In genomic region chr9:119403236-119403641, GRCm38 (mm10) we compare ENCODE assay signal across 9 mouse cellular contexts. TPM values are rescaled to one million over a fixed set of nuclear protein-coding genes. Genes with fewer than 3 reads are reported as not detected.
DNase-seq lines count a peak whose midpoint lies in the region; ATAC-seq and TF ChIP-seq lines count a peak whose summit lies in the region.
"Had no signal": no experiment of that assay in that cellular context is flagged by ENCODE, and none has a peak within 500 bp of the region (broad histone marks: within the 10 kb centered on the region; RNA-seq: fewer than 3 reads in every experiment).

No protein-coding gene starts in this region.

- peak overlapping the region; percentile 98 for H3K4me2 ChIP-seq in intestine, embryonic 15.5 days (replicated peaks)
- peak overlapping the region; percentile 93 for H3K4me2 ChIP-seq in myocyte (ENCODE audit: low read depth)

- no peak overlapping the region for H3K27ac ChIP-seq in brown adipose tissue, adult 24 weeks (replicated peaks; ENCODE audit: low read depth, low read length)
- H3K27ac ChIP-seq in intestine, embryonic 15.5 days = peak overlapping the region; percentile 98
- no peak overlapping the region for H3K27ac ChIP-seq in liver, adult 2 months (replicated peaks; ENCODE audit: insufficient read depth, low read depth, low read length)

- peak; percentile 26 for ATAC-seq in intestine, embryonic 15.5 days

- WGBS in intestine, embryonic 15.5 days = 0% methylated on average over 26 of the region's 26 CpGs
- under 1% methylated on average over 26 of the region's 26 CpGs for WGBS in liver, adult 2 months

- H3K9ac ChIP-seq in intestine, embryonic 15.5 days = peak overlapping the region; percentile 97
- peak overlapping the region; percentile 98 for H3K9ac ChIP-seq in liver, adult 2 months (ENCODE audit: low read depth, low read length)

- no peaks in the 10 kb centered on the region for H3K27me3 ChIP-seq in intestine, embryonic 15.5 days (replicated peaks)
- H3K27me3 ChIP-seq in liver, adult 2 months (ENCODE audit: control insufficient read depth, insufficient read depth, low read length) = no peaks in the 10 kb centered on the region
- peaks cover 11% of the 10 kb centered on the region for H3K27me3 ChIP-seq in myocyte (ENCODE audit: control insufficient read depth, insufficient read depth, insufficient read length)

- H3K4me1 ChIP-seq in brown adipose tissue, adult 24 weeks (ENCODE audit: control insufficient read depth, insufficient read depth, insufficient read length, low read length) = peaks cover 2% of the 10 kb centered on the region; the same call in 1 of the 2 replicates
- H3K4me1 ChIP-seq in intestine, embryonic 15.5 days (replicated peaks) = peaks cover 29% of the 10 kb centered on the region
- H3K4me1 ChIP-seq in liver, adult 2 months (ENCODE audit: control insufficient read depth, insufficient read depth, low read length) = peaks cover 21% of the 10 kb centered on the region

- no peaks in the 10 kb centered on the region for H3K9me3 ChIP-seq in intestine, embryonic 15.5 days

- peaks cover 32% of the 10 kb centered on the region for H3K79me2 ChIP-seq in liver, adult 2 months (ENCODE audit: control insufficient read depth, insufficient read depth, low read length)
- H3K79me2 ChIP-seq in myocyte (ENCODE audit: control insufficient read depth, insufficient read depth) = no peaks in the 10 kb centered on the region

- H3K36me3 ChIP-seq in intestine, embryonic 15.5 days = no peaks in the 10 kb centered on the region
- no peaks in the 10 kb centered on the region for H3K36me3 ChIP-seq in liver, adult 2 months (ENCODE audit: control insufficient read depth, insufficient read depth, low read length)
- no peaks in the 10 kb centered on the region for H3K36me3 ChIP-seq in myocyte (ENCODE audit: control insufficient read depth, insufficient read depth)

- DNase-seq in kidney, adult 18-20 months = peak; percentile 57
- no peak for DNase-seq in kidney, adult 11 months
- peak; percentile 70 for DNase-seq in forelimb bud, embryonic 11.5 days (ENCODE audit: low read depth, low spot score)
- DNase-seq in liver, adult 2 months (ENCODE audit: extremely low read depth, low read depth, low spot score) = no peak
- DNase-seq in thymus, postnatal 36 days = peak; percentile 16 to 36

- H3ac ChIP-seq in myocyte (ENCODE audit: control insufficient read depth, insufficient read length) = no peak overlapping the region

- TF ChIP-seq CTCF in liver, adult 2 months (IDR thresholded peaks at IDR 0.05; ENCODE audit: low read depth, low read length) = no peak

- peak overlapping the region; percentile 98 for H3K4me3 ChIP-seq in brown adipose tissue, adult 24 weeks (ENCODE audit: insufficient read depth, low read depth, low read length)
- peak overlapping the region; percentile 89 for H3K4me3 ChIP-seq in intestine, embryonic 15.5 days (replicated peaks)
- peak overlapping the region; percentile 93 for H3K4me3 ChIP-seq in liver, adult 2 months (ENCODE audit: insufficient read depth, low read depth, low read length)
- H3K4me3 ChIP-seq in myocyte = peak overlapping the region; percentile 28

- TF ChIP-seq POLR2A in liver, adult 2 months (IDR thresholded peaks at IDR 0.05; ENCODE audit: extremely low read depth, insufficient read depth, low read length) = no peak
- TF ChIP-seq POLR2A in myocyte (IDR thresholded peaks at IDR 0.05; ENCODE audit: insufficient read length, low read depth) = no peak

TF ChIP-seq in myocyte, 11 proteins besides CTCF, POLR2A, EP300 and RAD21:
- no peak for TF ChIP-seq USF1 (IDR thresholded peaks at IDR 0.05; ENCODE audit: low read depth)
- TF ChIP-seq TCF12 (IDR thresholded peaks at IDR 0.05; ENCODE audit: insufficient read depth, poor library complexity, severe bottlenecking) = no peak
- peak in 2 of 3 experiments; percentile 0 to 21 for TF ChIP-seq MYOG (IDR thresholded peaks at IDR 0.05; ENCODE audit: control insufficient read depth in 1 of 3, insufficient read depth in 1 of 3, insufficient read length in 2 of 3, low read depth in 2 of 3)

RNA-seq across cellular contexts. Expression of gene Acvr2b, which starts 1.3 kb away (rescaled TPM):
- polyA plus RNA-seq in brown adipose tissue, adult 24 weeks (2012; ENCODE audit: insufficient read depth, insufficient read length, missing spikeins) = 1.8 and 5.3 TPM in 2 replicates
- 20.9 and 22.7 TPM in 2 replicates for polyA plus RNA-seq in intestine, embryonic 15.5 days (2015; fragmentation: Nextera tagmentation; extraction: Ambion mirVana)
- total RNA-seq in liver, adult 2 months (2014; rRNA removed) = 3.7 and 4.2 TPM in 2 replicates
- polyA plus RNA-seq in liver, adult 2 months (2012; rRNA removed) = 2.8 and 4.8 TPM in 2 replicates
- polyA plus RNA-seq in myocyte (2012; fragmentation: generic; extraction: Trizol) = 1.8 TPM

RNA-seq across cellular contexts. Expression of gene Slc22a14, which starts 37.9 kb away (rescaled TPM):
- not detected in 2 replicates for polyA plus RNA-seq in brown adipose tissue, adult 24 weeks (2012; ENCODE audit: insufficient read depth, insufficient read length, missing spikeins)
- 0.06 TPM in 1 of 2 replicates, not detected in the other for polyA plus RNA-seq in intestine, embryonic 15.5 days (2015; fragmentation: Nextera tagmentation; extraction: Ambion mirVana)
- total RNA-seq in liver, adult 2 months (2014; rRNA removed) = not detected in 2 replicates
- polyA plus RNA-seq in liver, adult 2 months (2012; rRNA removed) = not detected in 2 replicates
- not detected for polyA plus RNA-seq in myocyte (2012; fragmentation: generic; extraction: Trizol)
- total RNA-seq: hematopoietic stem cell, adult 5-6 weeks had no signal

RNA-seq across cellular contexts. Expression of gene Exog, which starts 41.5 kb away (rescaled TPM):
- polyA plus RNA-seq in brown adipose tissue, adult 24 weeks (2012; ENCODE audit: insufficient read depth, insufficient read length, missing spikeins) = 2.1 and 2.7 TPM in 2 replicates
- 19.6 and 19.9 TPM in 2 replicates for polyA plus RNA-seq in intestine, embryonic 15.5 days (2015; fragmentation: Nextera tagmentation; extraction: Ambion mirVana)
- 0.92 and 1.1 TPM in 2 replicates for total RNA-seq in liver, adult 2 months (2014; rRNA removed)
- polyA plus RNA-seq in liver, adult 2 months (2012; rRNA removed) = 0.85 and 1.1 TPM in 2 replicates
- polyA plus RNA-seq in myocyte (2012; fragmentation: generic; extraction: Trizol) = 4.0 TPM

RNA-seq across cellular contexts. Expression of gene Xylb, which starts 46.1 kb away (rescaled TPM):
- 1.2 and 1.7 TPM in 2 replicates for polyA plus RNA-seq in brown adipose tissue, adult 24 weeks (2012; ENCODE audit: insufficient read depth, insufficient read length, missing spikeins)
- polyA plus RNA-seq in intestine, embryonic 15.5 days (2015; fragmentation: Nextera tagmentation; extraction: Ambion mirVana) = 13.2 and 14.5 TPM in 2 replicates
- 204 and 276 TPM in 2 replicates for total RNA-seq in liver, adult 2 months (2014; rRNA removed)
- 154 and 166 TPM in 2 replicates for polyA plus RNA-seq in liver, adult 2 months (2012; rRNA removed)
- 1.7 TPM for polyA plus RNA-seq in myocyte (2012; fragmentation: generic; extraction: Trizol)

Comparison
In these comparisons a context has a peak if more than half of its experiments do, and no peak if none do; other contexts are left out.
1. DNase-seq: peak in kidney, adult 18-20 months (single experiment), forelimb bud, embryonic 11.5 days (single experiment) and thymus, postnatal 36 days (2 of 2); none in kidney, adult 11 months (single experiment) and liver, adult 2 months (single experiment).
2. H3K4me3 ChIP-seq: peak in every context shown above with its lines; median percentile 98 in brown adipose tissue, adult 24 weeks; 93 in liver, adult 2 months; 89 in intestine, embryonic 15.5 days; 28 in myocyte.